Mouse (Mus musculus): ENCODE measurements around the gene Dock8. TPM values are rescaled to one million over a fixed set of nuclear protein-coding genes. Genes with fewer than 3 reads are reported as not detected.

The Dock8 gene
- total RNA-seq, 2 experiments from 2014 or later = 2.0 to 4.3 TPM

DNA sequence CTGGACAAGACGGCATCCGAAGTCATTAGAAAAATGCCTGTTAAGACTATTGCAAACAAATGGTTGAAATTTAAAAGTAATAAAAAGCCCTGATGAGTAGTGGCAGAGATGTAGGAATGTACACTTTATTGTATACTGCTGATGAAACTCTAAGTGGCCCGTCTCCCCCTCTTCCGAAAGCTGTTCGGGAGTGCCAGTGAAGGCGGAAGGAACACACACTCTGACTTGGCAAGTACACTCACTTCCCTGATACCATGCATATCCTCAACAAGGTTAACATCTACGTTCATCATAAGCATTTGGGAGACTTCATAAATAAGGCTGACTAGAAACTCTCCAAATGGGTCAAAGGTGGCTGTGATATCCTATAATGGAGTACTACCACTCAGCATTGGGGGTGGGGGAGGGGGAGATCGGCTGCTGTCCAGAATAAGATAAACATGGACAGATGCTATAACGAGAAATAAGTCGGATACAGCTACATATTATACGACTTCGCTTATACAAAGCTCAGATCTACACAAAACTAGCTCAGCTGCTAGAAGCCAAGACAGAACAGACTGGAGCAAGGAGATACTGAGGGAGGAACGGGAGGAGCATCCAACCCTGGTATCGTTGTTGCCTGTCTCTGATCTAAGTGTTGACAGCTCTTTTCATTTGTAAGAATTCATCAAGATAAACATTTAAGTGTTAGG, 248.7 kb downstream of the Dock8 start:
- DNase-seq (ENCODE audit: low spot score in 2 of 2) = no peak

DNA sequence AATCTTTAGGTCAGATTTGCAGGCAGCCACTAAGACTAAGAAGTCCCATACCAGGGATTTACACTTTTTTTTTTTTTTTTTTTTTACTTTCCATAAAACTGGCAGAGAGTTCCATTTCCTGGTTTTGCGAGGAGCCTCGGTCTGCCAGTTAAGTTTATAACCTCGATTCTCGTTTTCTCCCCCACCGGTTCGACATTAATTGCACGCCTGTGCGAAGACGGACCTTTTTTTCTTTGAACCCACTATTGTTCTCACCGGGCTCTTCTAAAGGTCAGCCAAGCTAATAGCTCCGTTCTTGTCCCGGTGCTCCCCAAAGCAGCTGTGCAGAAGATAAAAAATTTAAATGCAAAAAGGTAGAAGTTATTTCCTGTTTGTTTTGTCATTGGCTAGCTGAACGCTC, 249.9 kb downstream of the Dock8 start:
- no peak for DNase-seq (ENCODE audit: low spot score in 2 of 2)

DNA sequence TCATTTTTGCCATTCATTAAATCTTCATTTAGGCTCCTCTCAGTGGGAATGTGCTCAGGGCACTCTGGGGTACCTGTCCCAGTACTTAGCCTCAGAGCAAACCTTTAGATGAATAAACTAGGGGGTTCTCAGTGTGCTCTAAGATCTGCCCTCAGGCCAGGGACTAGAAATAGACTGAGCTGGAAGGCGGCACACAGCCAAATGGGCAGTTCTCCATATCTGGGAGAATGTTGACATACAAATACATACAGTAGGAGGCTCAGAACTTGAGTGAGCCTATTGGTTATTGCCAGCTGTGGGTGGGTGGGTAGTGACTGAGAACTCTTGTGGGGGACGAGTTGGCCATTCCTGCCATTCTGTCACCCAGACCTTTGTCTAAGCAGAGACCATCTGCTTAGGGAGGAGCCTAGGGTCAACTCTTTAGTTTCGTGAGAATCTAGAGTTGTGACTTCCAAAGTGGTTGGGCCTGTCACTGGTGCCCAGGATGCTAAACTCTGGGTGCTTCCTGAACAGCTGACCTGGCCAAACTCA, 252.3 kb downstream of the Dock8 start:
- DNase-seq (ENCODE audit: low spot score in 2 of 2) = no peak

Other genes starting within 250 kb of the Dock8 start
- 1 to 10 TPM; 3.1 to 3.8 TPM for gene Pgm5, start 137.7 kb upstream of the Dock8 start, total RNA-seq (2021)
- gene Gm10053, start 123.8 kb upstream of the Dock8 start, total RNA-seq (2021) = 100 to 1,000 TPM; 224 to 237 TPM
- not detected for gene Foxd4, start 98.3 kb upstream of the Dock8 start, total RNA-seq (2021)
- 10 to 100 TPM; 13.1 to 13.6 TPM for gene Cbwd1, start 37.9 kb upstream of the Dock8 start, total RNA-seq (2021)
- gene Kank1, start 237.4 kb downstream of the Dock8 start, total RNA-seq (2021) = 10 to 100 TPM; 42.7 to 45.0 TPM

Measured in layer of hippocampus, postnatal 14 days (tissue).